Mouse (Mus musculus) CH12.LX (cell line): ENCODE measurements around the gene Anp32b. TPM values are rescaled to one million over a fixed set of nuclear protein-coding genes. Genes with fewer than 3 reads are reported as not detected.

Source experiments
- DNase-seq: peaks from one replicate; pipeline ENCODE4 v3.0.0-alpha.2; 2013; ENCODE audit errors: extremely low read depth
- H3K27ac ChIP-seq: 2 replicates; pipeline ENCODE4 v1.5.1; 2012; ENCODE audit warnings: low read depth, mild to moderate bottlenecking, control low read depth, moderate library complexity; ENCODE audit not compliant: insufficient read depth
- H3K27me3 ChIP-seq: replicated peaks from 2 replicates; pipeline ENCODE3; 2012; ENCODE audit warnings: inconsistent platforms
- H3K36me3 ChIP-seq, 2 experiments: replicated peaks in 1 of 2; 2 replicates each; pipeline versions ENCODE3 to v1.6.1; 2012; ENCODE audit warnings: inconsistent platforms in 1 of 2, low read length in 1 of 2, mild to moderate bottlenecking in 1 of 2, mixed read lengths in 1 of 2, moderate library complexity in 1 of 2; ENCODE audit not compliant: control insufficient read depth in 1 of 2, insufficient read depth in 1 of 2
- H3K4me1 ChIP-seq, 2 experiments: 2 replicates each; pipeline ENCODE4 v1.6.1; 2012; ENCODE audit warnings: inconsistent platforms in 1 of 2, moderate library complexity in 1 of 2; ENCODE audit not compliant: insufficient read depth in 2 of 2, control insufficient read depth in 1 of 2
- H3K4me2 ChIP-seq: 2 replicates; pipeline ENCODE4 v1.6.1; 2012; ENCODE audit warnings: low read depth, mild to moderate bottlenecking, control low read depth; ENCODE audit not compliant: poor library complexity, insufficient read depth, severe bottlenecking
- H3K4me3 ChIP-seq, 3 experiments: fragments of 150-350 bp in 1 of 3; sonication (generic) in 1 of 3; replicated peaks in 1 of 3; 2 replicates each; pipeline versions ENCODE3 to v1.5.1; 2011 to 2012; ENCODE audit warnings: low read depth in 2 of 3, low read length in 2 of 3, mild to moderate bottlenecking in 2 of 3, moderate library complexity in 2 of 3, control low read depth in 1 of 3, improper control_type of control experiment in 1 of 3, inconsistent platforms in 1 of 3, mixed read lengths in 1 of 3; ENCODE audit not compliant: poor library complexity in 1 of 3
- H3K79me2 ChIP-seq: replicated peaks from 2 replicates; pipeline ENCODE4 v1.6.1; 2012; ENCODE audit warnings: mild to moderate bottlenecking, moderate library complexity; ENCODE audit not compliant: control insufficient read depth, poor library complexity, insufficient read depth, severe bottlenecking; ENCODE audit errors: extremely low read depth
- H3K9ac ChIP-seq: 2 replicates; pipeline ENCODE4 v1.6.1; 2012; ENCODE audit warnings: low read depth, mild to moderate bottlenecking, control low read depth, moderate library complexity; ENCODE audit not compliant: insufficient read depth
- H3K9me3 ChIP-seq: replicated peaks from 2 replicates; pipeline ENCODE3; 2012; ENCODE audit warnings: low read length, inconsistent platforms, mixed read lengths
- CTCF ChIP-seq, 2 experiments: IDR thresholded peaks in 1 of 2; conservative IDR thresholded peaks in 1 of 2; 2 replicates each; pipeline ENCODE4 v1.5.1; 2011 to 2012; ENCODE audit warnings: low read depth in 2 of 2, low read length in 2 of 2, improper control_type of control experiment in 1 of 2, inconsistent platforms in 1 of 2, mild to moderate bottlenecking in 1 of 2, moderate library complexity in 1 of 2
- GABPA ChIP-seq: IDR thresholded peaks from 2 replicates; pipeline ENCODE4 v1.6.1; 2012; ENCODE audit warnings: low read depth, low read length, improper control_type of control experiment, inconsistent platforms; ENCODE audit not compliant: insufficient replicate concordance
- HCFC1 ChIP-seq: IDR thresholded peaks from 2 replicates; pipeline ENCODE4 v1.6.1; 2012; ENCODE audit warnings: low read depth, mild to moderate bottlenecking, inconsistent platforms, low read length, improper control_type of control experiment
- JUND ChIP-seq: conservative IDR thresholded peaks from 2 replicates; pipeline ENCODE4 v1.6.1; 2011; ENCODE audit warnings: low read depth, low read length, improper control_type of control experiment
- KAT2A ChIP-seq: IDR thresholded peaks from 2 replicates; pipeline ENCODE4 v1.6.1; 2012; ENCODE audit warnings: low read length, improper control_type of control experiment, inconsistent platforms; ENCODE audit not compliant: insufficient replicate concordance
- MAZ ChIP-seq: IDR thresholded peaks from 2 replicates; pipeline ENCODE4 v1.6.1; 2012; ENCODE audit warnings: low read depth, mild to moderate bottlenecking, inconsistent platforms, low read length, improper control_type of control experiment, moderate library complexity
- MEF2A ChIP-seq: IDR thresholded peaks from 2 replicates; pipeline ENCODE4 v1.6.1; 2014; ENCODE audit warnings: low read depth, mild to moderate bottlenecking, inconsistent platforms, low read length, improper control_type of control experiment, borderline replicate concordance
- MXI1 ChIP-seq: IDR thresholded peaks from 2 replicates; pipeline ENCODE4 v1.6.1; 2011; ENCODE audit warnings: mild to moderate bottlenecking, low read depth, low read length, improper control_type of control experiment
- MYC ChIP-seq: IDR thresholded peaks from 2 replicates; pipeline ENCODE4 v1.6.1; 2011; ENCODE audit warnings: low read depth, mild to moderate bottlenecking, improper control_type of control experiment, low read length
- RAD21 ChIP-seq: IDR thresholded peaks from 2 replicates; pipeline ENCODE4 v1.6.1; 2011; ENCODE audit warnings: low read depth, mild to moderate bottlenecking, low read length, improper control_type of control experiment, moderate library complexity
- SMC3 ChIP-seq: IDR thresholded peaks from 2 replicates; pipeline ENCODE4 v1.6.1; 2011; ENCODE audit warnings: low read depth, low read length, improper control_type of control experiment
- TCF12 ChIP-seq: IDR thresholded peaks from 2 replicates; pipeline ENCODE4 v1.6.1; 2014; ENCODE audit warnings: low read depth, mild to moderate bottlenecking, inconsistent platforms, low read length, improper control_type of control experiment
- UBTF ChIP-seq: IDR thresholded peaks from 2 replicates; pipeline ENCODE4 v1.6.1; 2012; ENCODE audit warnings: low read depth, mild to moderate bottlenecking, inconsistent platforms, low read length, improper control_type of control experiment, moderate library complexity
- USF2 ChIP-seq: conservative IDR thresholded peaks from 2 replicates; pipeline ENCODE4 v1.6.1; 2011; ENCODE audit warnings: low read depth, low read length, improper control_type of control experiment
- ZKSCAN1 ChIP-seq: IDR thresholded peaks from 2 replicates; pipeline ENCODE4 v1.6.1; 2012; ENCODE audit warnings: low read depth, inconsistent platforms, low read length, improper control_type of control experiment, borderline replicate concordance
- ZNF384 ChIP-seq: IDR thresholded peaks from 2 replicates; pipeline ENCODE4 v1.6.1; 2012; ENCODE audit warnings: low read depth, low read length, improper control_type of control experiment, inconsistent platforms
- dilution Hi-C: fragments of 300-500 bp; cut with MboI; formaldehyde crosslinking; loops from 2 replicates; pipeline ENCODE4 v1.14.3; 2020; ENCODE audit warnings: low sequenced_read_pairs; ENCODE audit not compliant: extremely low pct_unique_long_range_greater_than_20kb, extremely low pct_ligation_motif_present
- in situ Hi-C: fragments of 300-500 bp; cut with MboI; formaldehyde crosslinking; loops from 3 replicates; pipeline ENCODE4 v1.14.3; 2019; ENCODE audit warnings: low sequenced_read_pairs, low pct_ligation_motif_present, low pct_unique_long_range_greater_than_20kb, mixed read lengths
- polyA plus RNA-seq: library from polyadenylated mRNA; unstranded; fragments of >175 nt; gene quantifications from 2 replicates; pipeline ENCODE4 v1.2.1, GENCODE M21; 2012; ENCODE audit warnings: low read depth; ENCODE audit not compliant: insufficient read length
- total RNA-seq, 2 experiments: library from RNA; depleted of rRNA; stranded (reverse); fragments of 300-350 nt in 1 of 2; fragments of >200 nt in 1 of 2; gene quantifications; 2 replicates each; pipeline ENCODE4 v1.2.3; 2012 to 2014

The Anp32b gene
- total and polyA plus RNA-seq, 3 experiments: 29.4 to 864 (median 37.5) TPM

DNA sequence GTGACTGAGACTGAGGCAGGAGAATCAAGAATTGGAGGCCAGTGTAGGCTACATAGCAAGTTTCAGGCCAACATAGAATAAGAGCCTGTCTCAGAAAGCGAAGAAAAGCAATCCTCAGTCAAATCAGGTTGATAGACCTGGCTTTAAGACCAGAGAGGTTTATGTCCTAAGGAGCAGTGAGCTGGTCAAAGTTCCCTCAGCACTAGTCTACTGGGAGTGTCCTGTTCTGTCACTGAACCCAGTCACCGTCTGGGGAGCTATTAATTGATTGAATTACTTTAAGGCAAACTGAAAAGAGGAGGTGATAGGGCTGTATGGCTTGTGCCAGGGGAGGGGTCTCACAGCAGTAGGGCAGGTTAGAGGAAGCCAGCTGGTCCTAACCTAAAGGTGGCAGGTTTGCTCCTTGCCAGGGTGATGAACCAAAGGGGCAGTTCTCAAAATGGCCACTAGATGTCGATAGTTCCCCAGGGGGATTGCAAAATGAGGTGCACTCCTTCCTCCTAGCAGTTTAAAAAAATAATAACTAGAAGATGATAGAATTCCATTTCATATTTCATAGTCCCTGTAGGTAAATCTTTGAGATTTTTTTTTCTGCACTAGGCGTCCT, 46.7 kb downstream of the Anp32b start:
- Histone ChIP-seq H3K36me3 (peaks cover 75 to 94% of the 10 kb centered on the region in 2 experiments), H3K9ac (no peak overlapping the region), H3K9me3 (no peaks in the 10 kb centered on the region), H3K79me2 (peaks cover 7% of the 10 kb centered on the region), H3K27ac (no peak overlapping the region), H3K4me2 (no peak overlapping the region), H3K27me3 (no peaks in the 10 kb centered on the region), H3K4me3 (no peak overlapping the region), H3K4me1 (no peaks in the 10 kb centered on the region; a peak in 1 of 4 replicates)
- DNase-seq: peak; percentile 78
- in situ Hi-C loops: loop anchor here (25.0 kb wide), 1 partner anchor 285 kb away; no protein-coding TSS in a partner anchor
- TF ChIP-seq SMC3 (peak; percentile 71), TCF12 (no peak), CTCF (conservative IDR thresholded peaks at IDR 0.05 in 1 of 2, IDR thresholded peaks at IDR 0.05 in 1 of 2; ENCODE audit: low read depth in 2 of 2, low read length in 2 of 2) (peak; percentile 98 to 100), MAZ (no peak), RAD21 (peak; percentile 73), MEF2A (no peak), ZNF384 (peak; percentile 81), KAT2A (0 out of 2 replicates have a peak, but pooled peaks have one; percentile 46)
- dilution Hi-C loops: no loop called here

DNA sequence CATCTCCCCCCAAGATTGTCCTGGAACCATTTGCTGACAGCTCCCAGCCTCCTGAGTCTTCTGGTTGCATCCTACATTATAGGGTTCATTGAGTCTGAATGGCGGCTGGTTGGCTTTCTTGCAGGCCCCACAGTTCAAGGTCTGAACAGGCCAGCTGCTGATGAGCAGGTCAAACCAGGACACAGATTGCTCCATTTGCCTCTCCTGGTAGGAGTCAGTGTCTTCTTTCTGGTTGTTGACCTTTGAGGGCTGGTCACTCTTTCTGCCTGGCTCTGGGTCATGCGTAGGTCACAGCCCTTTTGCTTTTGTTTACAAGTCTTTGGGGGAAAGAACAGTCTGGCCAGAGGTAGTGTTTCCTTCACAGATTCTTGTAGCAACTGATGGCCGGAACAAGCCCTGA, 47.8 kb downstream of the Anp32b start:
- no peaks in the 10 kb centered on the region for H3K27me3 ChIP-seq
- H3K9me3 ChIP-seq: no peaks in the 10 kb centered on the region
- H3K79me2 ChIP-seq: peaks cover 5% of the 10 kb centered on the region; the same call in 1 of the 2 replicates
- peaks cover 73 to 94% of the 10 kb centered on the region in 2 experiments for H3K36me3 ChIP-seq
- no peak for DNase-seq
- in situ Hi-C loops (loop anchor here (25.0 kb wide), 1 partner anchor 286 kb away; no protein-coding TSS in a partner anchor), dilution Hi-C loops (no loop called here)
- no peaks in the 10 kb centered on the region; a peak in 1 of 4 replicates for H3K4me1 ChIP-seq
- TF ChIP-seq UBTF (no peak), JUND (no peak), MYC (no peak), HCFC1 (no peak), USF2 (no peak), MXI1 (no peak), ZKSCAN1 (no peak), KAT2A (no peak), GABPA (no peak), MEF2A (no peak)
- H3K9ac ChIP-seq: no peak overlapping the region
- H3K27ac ChIP-seq: no peak overlapping the region
- H3K4me2 ChIP-seq: no peak overlapping the region
- H3K4me3 ChIP-seq: no peak overlapping the region
